Mouse (Mus musculus) E14TG2a.4 (cell line): Measurements from ENCODE around the gene Zbtb37.

ENCODE experiments used
- H3K27me3 ChIP-seq: 2 replicates; pipeline ENCODE4 v1.6.1; 2014; ENCODE audit warnings: low read length, control low read depth; ENCODE audit not compliant: insufficient read depth
- H3K36me3 ChIP-seq: 2 replicates; pipeline ENCODE4 v1.6.1; 2014; ENCODE audit warnings: low read length, control low read depth; ENCODE audit not compliant: insufficient read depth
- H3K4me1 ChIP-seq: replicated peaks from 2 replicates; pipeline ENCODE4 v1.6.1; 2014; ENCODE audit warnings: low read depth, low read length, control low read depth
- H3K4me3 ChIP-seq: replicated peaks from 2 replicates; pipeline ENCODE4 v1.5.1; 2014; ENCODE audit warnings: mild to moderate bottlenecking, low read length
- H3K9me3 ChIP-seq: 2 replicates; pipeline ENCODE4 v1.6.1; 2014; ENCODE audit warnings: low read length, control low read depth
- CTCF ChIP-seq: conservative IDR thresholded peaks from 2 replicates; pipeline ENCODE4 v1.5.1; 2014; ENCODE audit warnings: low read length
- NANOG ChIP-seq: IDR thresholded peaks from 2 replicates; pipeline ENCODE4 v1.6.1; 2014; ENCODE audit warnings: borderline replicate concordance, low read length, mixed read lengths
- POU5F1 ChIP-seq: IDR thresholded peaks from 2 replicates; pipeline ENCODE4 v1.6.1; 2014; ENCODE audit warnings: low read length, borderline replicate concordance

Gene Zbtb37

DNA sequence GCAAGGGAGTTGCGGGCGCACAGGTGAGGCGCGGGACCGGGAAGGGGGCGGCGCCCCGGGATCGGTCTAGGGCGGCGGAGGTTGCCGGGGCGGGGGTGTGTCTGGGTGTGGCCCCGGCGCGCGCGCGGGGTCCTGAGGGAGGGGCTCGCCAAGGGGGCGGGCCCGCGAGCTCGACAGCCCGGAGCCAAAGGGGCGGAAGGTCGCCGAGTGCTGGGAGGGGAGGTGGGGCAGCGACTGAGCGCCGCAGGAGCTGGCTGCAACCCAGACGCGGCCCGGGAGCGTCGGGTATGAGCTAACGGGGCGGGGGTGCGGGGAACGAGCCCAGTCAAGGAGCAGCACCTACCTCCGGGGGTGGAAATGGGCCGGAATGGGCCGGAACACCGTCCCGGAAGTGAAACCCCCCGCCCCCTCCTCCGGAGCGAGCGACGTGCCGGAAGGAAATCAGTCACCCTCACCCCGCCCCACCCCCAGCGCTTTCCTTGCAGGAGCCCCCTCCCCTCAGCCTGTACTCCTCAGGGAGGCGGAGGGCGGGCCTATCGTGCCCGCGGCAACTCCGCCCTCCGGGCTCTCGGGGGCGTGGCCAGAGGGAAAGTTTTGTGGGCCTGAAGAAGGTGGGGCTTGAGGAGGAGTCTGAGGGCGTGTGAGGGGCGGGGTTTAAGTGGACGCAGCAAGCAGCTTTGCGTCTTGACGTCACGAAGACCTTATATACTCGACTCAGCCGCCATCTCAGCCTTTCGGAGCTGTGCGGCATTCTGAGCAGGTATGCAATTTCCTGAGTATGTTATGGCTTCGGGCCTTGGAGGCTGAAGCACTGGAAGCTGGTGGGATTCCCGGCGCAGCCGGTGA, at the start of gene Zbtb37:
Gene Zbtb37, minus strand, starts transcription at position 415 of the 846 bp plus-strand sequence.
- Histone ChIP-seq H3K36me3 (peaks cover 63% of the 10 kb centered on the region), H3K4me3 (peak within 1 kb of the TSS; percentile 86)
- TF ChIP-seq POU5F1 = no peak
- no peak for TF ChIP-seq NANOG
- TF ChIP-seq CTCF = no peak

DNA sequence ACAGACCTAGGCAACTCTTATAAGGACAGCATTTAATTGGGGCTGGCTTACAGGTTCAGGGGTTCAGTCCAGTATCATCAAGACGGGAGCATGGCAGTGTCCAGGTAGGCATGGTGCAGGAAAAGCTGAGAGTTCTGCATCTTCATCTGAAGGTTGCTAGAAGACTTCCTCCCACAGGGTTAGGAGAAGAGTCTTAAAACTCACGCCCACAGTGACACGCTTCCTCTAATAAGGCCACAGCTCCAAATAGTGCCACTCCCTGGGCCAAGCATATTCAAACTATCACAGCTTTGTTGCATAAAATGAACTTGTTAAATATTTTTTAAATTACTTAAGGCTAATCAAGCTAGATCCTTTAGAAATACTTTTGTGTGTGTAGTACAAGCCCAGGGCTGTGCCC, 42.6 kb upstream of the Zbtb37 start:
- Histone ChIP-seq H3K36me3 (peaks cover 62% of the 10 kb centered on the region), H3K4me3 (no peak overlapping the region), H3K9me3 (no peaks in the 10 kb centered on the region), H3K27me3 (no peaks in the 10 kb centered on the region), H3K4me1 (peaks cover 14% of the 10 kb centered on the region)
- no peak for TF ChIP-seq NANOG
- no peak for TF ChIP-seq CTCF
- TF ChIP-seq POU5F1 = no peak

More for the DNA sequence above, at the start of gene Zbtb37:
- Histone ChIP-seq H3K4me1 (peaks cover 23% of the 10 kb centered on the region), H3K9me3 (no peaks in the 10 kb centered on the region), H3K27me3 (no peaks in the 10 kb centered on the region)

DNA sequence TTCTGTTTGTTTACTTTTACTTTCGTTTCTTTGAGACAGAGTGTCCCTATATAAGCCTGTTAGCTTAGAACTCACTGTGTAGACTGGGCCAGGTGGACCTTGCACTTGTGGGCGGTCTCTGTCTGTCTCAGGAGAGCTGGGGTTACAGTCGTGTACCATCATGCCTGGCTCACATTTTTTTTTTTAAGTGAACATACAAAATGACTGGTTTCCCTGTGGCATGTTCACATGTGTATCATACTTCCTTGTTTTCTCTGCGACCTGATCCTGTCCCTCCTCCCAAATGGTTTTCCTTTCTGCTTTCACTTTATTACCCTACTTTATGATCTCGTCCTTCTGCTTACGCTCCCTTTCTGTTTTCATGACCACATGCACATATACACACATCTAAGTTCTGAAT, 41.6 kb upstream of the Zbtb37 start:
- TF ChIP-seq POU5F1 = no peak
- no peak for TF ChIP-seq NANOG
- TF ChIP-seq CTCF = no peak
- Histone ChIP-seq H3K4me1 (peaks cover 23% of the 10 kb centered on the region), H3K27me3 (no peaks in the 10 kb centered on the region), H3K36me3 (peaks cover 56% of the 10 kb centered on the region), H3K9me3 (no peaks in the 10 kb centered on the region), H3K4me3 (no peak overlapping the region)

DNA sequence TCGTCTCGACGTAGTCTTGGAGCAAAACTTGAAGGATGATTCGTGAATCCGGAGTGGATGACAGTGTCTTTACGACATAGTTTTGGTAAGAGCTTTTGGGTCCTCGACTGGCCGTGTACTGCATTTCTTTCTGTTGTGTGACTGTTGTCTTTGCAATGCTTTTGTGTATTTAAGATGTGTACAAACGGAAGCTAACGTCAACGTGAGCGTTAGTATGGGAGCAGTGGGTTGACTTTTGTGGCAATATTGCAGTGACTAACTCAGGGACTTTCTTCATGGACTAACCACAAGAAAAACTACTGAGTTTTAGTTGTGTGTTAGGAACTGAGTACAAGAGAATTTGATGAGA, 36.6 kb upstream of the Zbtb37 start:
- no peak for TF ChIP-seq POU5F1
- TF ChIP-seq NANOG = no peak
- TF ChIP-seq CTCF = no peak
- Histone ChIP-seq H3K4me1 (peaks cover 29% of the 10 kb centered on the region), H3K4me3 (peak overlapping the region; percentile 97), H3K27me3 (no peaks in the 10 kb centered on the region), H3K9me3 (no peaks in the 10 kb centered on the region), H3K36me3 (peaks cover 41% of the 10 kb centered on the region)

DNA sequence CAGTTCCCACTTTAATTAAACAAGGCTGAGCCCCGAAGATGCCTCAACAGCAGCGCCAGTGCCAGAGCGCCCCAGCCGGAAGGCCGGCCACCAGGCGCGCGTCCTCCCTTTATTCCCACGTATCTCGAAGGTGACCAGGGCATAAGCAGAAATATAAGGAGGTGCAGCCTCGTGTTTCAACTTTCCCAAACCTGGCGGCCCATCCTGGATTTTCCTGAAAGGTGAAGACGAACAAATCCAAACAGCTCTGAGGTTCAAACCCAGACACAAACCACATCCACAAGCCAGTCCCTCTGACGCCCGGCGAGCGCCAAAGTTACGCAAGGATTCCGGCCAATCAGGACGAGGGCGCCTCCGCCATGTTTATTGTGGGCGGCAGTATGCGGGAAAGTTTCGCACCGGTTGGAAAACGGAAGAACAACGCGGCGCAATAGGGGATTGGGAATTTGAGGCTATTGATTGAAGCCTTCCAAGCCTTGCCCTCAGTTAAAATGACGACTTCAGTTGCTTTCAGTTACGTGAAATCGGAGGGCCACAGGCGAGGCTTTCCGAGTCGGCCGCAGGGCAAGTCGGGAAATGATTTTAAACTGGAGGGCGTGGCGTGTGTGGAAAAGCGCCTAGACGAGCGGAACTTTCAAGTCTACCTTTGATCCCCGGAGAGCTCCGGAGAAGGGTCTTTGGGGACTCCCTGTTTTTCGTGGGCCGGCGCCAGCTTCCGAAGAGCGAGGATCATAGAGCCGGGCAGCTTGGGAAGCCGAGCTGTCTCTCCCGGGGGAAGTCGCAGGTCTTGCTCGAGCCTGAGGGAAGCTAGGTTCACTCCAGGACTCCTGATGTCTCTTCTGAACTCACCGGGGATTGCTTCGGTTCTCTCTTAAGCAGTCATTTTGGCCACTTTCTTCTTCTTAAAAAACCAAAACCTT, 36.0 kb upstream of the Zbtb37 start, which contains the start of the genes Dars2 and Cenpl:
Gene Dars2, minus strand, starts transcription at position 307 of the 920 bp plus-strand sequence.
Gene Cenpl, plus strand, starts transcription at position 362 of the 920 bp plus-strand sequence.
- TF ChIP-seq CTCF = no peak
- no peak for TF ChIP-seq NANOG
- no peak for TF ChIP-seq POU5F1

DNA sequence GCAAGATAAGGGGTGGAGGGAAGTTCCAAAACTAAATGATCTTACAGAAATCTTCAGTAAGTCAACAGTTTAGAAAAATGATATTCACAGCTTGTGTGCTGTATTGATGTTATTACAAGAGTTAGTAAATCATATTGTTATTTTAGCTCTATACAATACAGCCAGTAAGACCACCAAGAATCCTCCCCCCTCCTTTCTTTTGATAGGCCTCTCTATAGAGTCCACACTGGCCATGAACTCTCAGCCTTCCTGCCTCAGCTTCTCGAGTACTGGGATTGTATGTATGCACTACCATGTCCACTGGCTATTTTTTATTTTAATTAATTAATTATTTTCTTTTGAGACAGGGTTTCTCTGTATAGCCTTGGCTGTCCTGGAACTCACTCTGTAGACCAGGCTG, 28.7 kb upstream of the Zbtb37 start:
- peaks cover 78% of the 10 kb centered on the region for H3K36me3 ChIP-seq
- no peak overlapping the region for H3K4me3 ChIP-seq
- no peaks in the 10 kb centered on the region for H3K27me3 ChIP-seq
- no peaks in the 10 kb centered on the region for H3K4me1 ChIP-seq
- no peak for TF ChIP-seq NANOG
- TF ChIP-seq CTCF = no peak
- TF ChIP-seq POU5F1 = no peak
- no peaks in the 10 kb centered on the region for H3K9me3 ChIP-seq

More for the DNA sequence above, 36.0 kb upstream of the Zbtb37 start, which contains the start of the genes Dars2 and Cenpl:
- Histone ChIP-seq H3K9me3 (no peaks in the 10 kb centered on the region), H3K4me3 (peak within 1 kb of the TSS; percentile 97), H3K4me1 (peaks cover 29% of the 10 kb centered on the region), H3K36me3 (peaks cover 45% of the 10 kb centered on the region), H3K27me3 (no peaks in the 10 kb centered on the region)

DNA sequence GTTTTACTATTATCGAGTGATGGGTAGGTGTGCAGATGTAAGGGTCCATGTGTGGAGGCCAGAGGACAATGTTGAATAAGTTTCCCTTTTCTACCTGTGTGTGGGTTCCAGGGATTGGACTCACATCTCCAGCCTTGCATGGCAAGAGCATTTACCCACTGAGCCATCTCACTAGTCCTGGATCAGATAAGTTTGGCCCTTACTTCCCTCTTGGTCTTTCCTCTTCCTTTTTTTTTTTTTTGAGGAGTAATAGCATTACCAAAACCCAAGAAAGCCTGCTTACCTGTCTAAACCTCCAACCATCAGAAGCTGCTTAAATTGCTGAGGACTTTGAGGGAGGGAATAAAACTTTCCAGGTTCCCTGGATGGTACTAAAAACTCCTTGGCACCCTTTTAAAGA, 22.5 kb upstream of the Zbtb37 start:
- Histone ChIP-seq H3K27me3 (no peaks in the 10 kb centered on the region), H3K9me3 (no peaks in the 10 kb centered on the region), H3K4me3 (no peak overlapping the region), H3K36me3 (peaks cover 79% of the 10 kb centered on the region), H3K4me1 (no peaks in the 10 kb centered on the region)
- no peak for TF ChIP-seq NANOG
- no peak for TF ChIP-seq CTCF
- no peak for TF ChIP-seq POU5F1

DNA sequence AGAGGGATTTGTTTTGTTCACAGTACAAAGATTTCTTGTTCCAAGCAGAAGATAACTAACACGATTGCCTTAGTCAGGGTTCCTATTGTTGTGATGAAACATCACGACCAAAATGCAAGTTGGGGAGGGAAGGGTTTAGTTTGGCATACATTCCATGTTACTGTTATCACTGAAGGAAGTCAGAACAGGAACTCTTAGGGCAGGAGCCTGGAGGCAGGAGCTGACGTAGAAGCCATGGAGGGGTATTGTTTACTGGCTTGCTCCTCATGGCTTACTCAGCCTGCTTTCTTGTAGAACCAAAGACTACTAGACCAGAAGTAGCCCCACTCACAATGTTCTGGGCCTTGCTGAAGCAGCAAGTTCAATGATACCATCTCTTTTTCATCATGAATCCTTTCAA, 12.3 kb upstream of the Zbtb37 start:
- no peak for TF ChIP-seq CTCF
- TF ChIP-seq POU5F1 = no peak
- TF ChIP-seq NANOG = no peak
- Histone ChIP-seq H3K4me1 (0 out of 2 replicates have a peak, but pooled peaks cover 5% of the 10 kb centered on the region), H3K9me3 (no peaks in the 10 kb centered on the region), H3K27me3 (no peaks in the 10 kb centered on the region), H3K4me3 (no peak overlapping the region), H3K36me3 (peaks cover 90% of the 10 kb centered on the region)
